Mouse (Mus musculus) MEL (cell line): ENCODE measurements around the gene Sipa1l1. TPM values are rescaled to one million over a fixed set of nuclear protein-coding genes. Genes with fewer than 3 reads are reported as not detected.
A peak's percentile ranks its signal among the peaks of the same experiment; 100 is the strongest.

Experiments used
- DNase-seq: peaks from one replicate; pipeline ENCODE4 v3.0.0; 2011; ENCODE audit warnings: low read depth, low spot score
- H3K27ac ChIP-seq: 2 replicates; pipeline ENCODE4 v1.5.1; 2012; ENCODE audit warnings: low read depth, mild to moderate bottlenecking, control low read depth, low read length, moderate library complexity; ENCODE audit not compliant: control insufficient read depth
- H3K27me3 ChIP-seq, 2 experiments: fragments of 150-350 bp in 1 of 2; sonication (generic) in 1 of 2; 2 replicates each; pipeline ENCODE4 v1.6.1; 2012; ENCODE audit warnings: low read length in 2 of 2, mild to moderate bottlenecking in 2 of 2, improper control_type of control experiment in 1 of 2, moderate library complexity in 1 of 2; ENCODE audit not compliant: insufficient read depth in 2 of 2, control insufficient read depth in 1 of 2
- H3K36me3 ChIP-seq, 2 experiments: 2 replicates each; pipeline ENCODE4 v1.6.1; 2012 to 2014; ENCODE audit warnings: low read length in 2 of 2, improper control_type of control experiment in 1 of 2, inconsistent platforms in 1 of 2, mild to moderate bottlenecking in 1 of 2; ENCODE audit not compliant: insufficient read depth in 2 of 2, control insufficient read depth in 1 of 2
- H3K4me1 ChIP-seq, 2 experiments: fragments of 150-350 bp in 1 of 2; sonication (generic) in 1 of 2; 2 replicates each; pipeline ENCODE4 v1.6.1; 2012; ENCODE audit warnings: low read length in 2 of 2, improper control_type of control experiment in 1 of 2, mild to moderate bottlenecking in 1 of 2; ENCODE audit not compliant: insufficient read depth in 2 of 2, control insufficient read depth in 1 of 2
- H3K4me3 ChIP-seq, 2 experiments: fragments of 150-350 bp in 1 of 2; sonication (generic) in 1 of 2; 2 replicates each; pipeline ENCODE4 v1.5.1; 2012; ENCODE audit warnings: low read depth in 2 of 2, low read length in 2 of 2, mild to moderate bottlenecking in 2 of 2, moderate library complexity in 2 of 2, control low read depth in 1 of 2, improper control_type of control experiment in 1 of 2; ENCODE audit not compliant: control insufficient read depth in 1 of 2, insufficient read depth in 1 of 2
- H3K79me2 ChIP-seq: 2 replicates; pipeline ENCODE4 v1.6.1; 2012; ENCODE audit warnings: mild to moderate bottlenecking, low read length, moderate library complexity; ENCODE audit not compliant: control insufficient read depth, poor library complexity, insufficient read depth
- H3K9ac ChIP-seq: 2 replicates; pipeline ENCODE4 v1.6.1; 2012; ENCODE audit warnings: low read depth, mild to moderate bottlenecking, control low read depth, low read length, moderate library complexity; ENCODE audit not compliant: control insufficient read depth, poor library complexity, severe bottlenecking
- H3K9me3 ChIP-seq: fragments of 150-350 bp; sonication (generic); replicated peaks from 2 replicates; pipeline ENCODE4 v1.6.1; 2012; ENCODE audit warnings: mild to moderate bottlenecking, low read length, improper control_type of control experiment, moderate library complexity; ENCODE audit not compliant: insufficient read depth
- BHLHE40 ChIP-seq: IDR thresholded peaks from 2 replicates; pipeline ENCODE4 v1.6.1; 2012; ENCODE audit warnings: low read depth, mild to moderate bottlenecking, inconsistent platforms, low read length, improper control_type of control experiment, borderline replicate concordance
- CHD2 ChIP-seq: IDR thresholded peaks from 2 replicates; pipeline ENCODE4 v1.6.1; 2011; ENCODE audit warnings: low read length, improper control_type of control experiment
- ELF1 ChIP-seq: IDR thresholded peaks from 2 replicates; pipeline ENCODE4 v1.6.1; 2014; ENCODE audit warnings: low read depth, mild to moderate bottlenecking, inconsistent platforms, low read length, improper control_type of control experiment, moderate library complexity
- EP300 ChIP-seq, 2 experiments: IDR thresholded peaks; 2 replicates each; pipeline ENCODE4 v1.6.1; 2011; ENCODE audit warnings: improper control_type of control experiment in 2 of 2, low read length in 2 of 2, low read depth in 1 of 2, mild to moderate bottlenecking in 1 of 2
- ETS1 ChIP-seq: IDR thresholded peaks from 2 replicates; pipeline ENCODE4 v1.6.1; 2012; ENCODE audit warnings: low read depth, mild to moderate bottlenecking, inconsistent platforms, low read length, improper control_type of control experiment, moderate library complexity
- GATA1 ChIP-seq: IDR thresholded peaks from 2 replicates; pipeline ENCODE4 v1.6.1; 2011; ENCODE audit warnings: low read depth, low read length, improper control_type of control experiment
- HCFC1 ChIP-seq: IDR thresholded peaks from 2 replicates; pipeline ENCODE4 v1.6.1; 2012; ENCODE audit warnings: low read depth, mild to moderate bottlenecking, inconsistent platforms, low read length, improper control_type of control experiment, moderate library complexity
- JUND ChIP-seq: IDR thresholded peaks from 2 replicates; pipeline ENCODE4 v1.6.1; 2011; ENCODE audit warnings: low read depth, mild to moderate bottlenecking, improper control_type of control experiment, low read length
- KAT2A ChIP-seq: conservative IDR thresholded peaks from 2 replicates; pipeline ENCODE4 v1.6.1; 2012; ENCODE audit warnings: low read depth, low read length, improper control_type of control experiment, inconsistent platforms
- MAX ChIP-seq: IDR thresholded peaks from 2 replicates; pipeline ENCODE4 v1.6.1; 2011; ENCODE audit warnings: low read length, improper control_type of control experiment
- MEF2A ChIP-seq: IDR thresholded peaks from 2 replicates; pipeline ENCODE4 v1.6.1; 2014; ENCODE audit warnings: low read depth, mild to moderate bottlenecking, inconsistent platforms, low read length, improper control_type of control experiment; ENCODE audit not compliant: poor library complexity, insufficient replicate concordance, severe bottlenecking; ENCODE audit errors: extremely low read depth
- MYC ChIP-seq: IDR thresholded peaks from 2 replicates; pipeline ENCODE4 v1.6.1; 2011; ENCODE audit warnings: low read depth, mild to moderate bottlenecking, low read length, improper control_type of control experiment, moderate library complexity
- SIN3A ChIP-seq: IDR thresholded peaks from 2 replicates; pipeline ENCODE4 v1.6.1; 2012; ENCODE audit warnings: low read length, improper control_type of control experiment, inconsistent platforms
- SMC3 ChIP-seq: IDR thresholded peaks from 2 replicates; pipeline ENCODE4 v1.6.1; 2011; ENCODE audit warnings: low read depth, low read length, improper control_type of control experiment
- TCF12 ChIP-seq: IDR thresholded peaks from 2 replicates; pipeline ENCODE4 v1.6.1; 2014; ENCODE audit warnings: low read depth, mild to moderate bottlenecking, inconsistent platforms, low read length, improper control_type of control experiment, moderate library complexity
- UBTF ChIP-seq: IDR thresholded peaks from 2 replicates; pipeline ENCODE4 v1.6.1; 2012; ENCODE audit warnings: low read depth, mild to moderate bottlenecking, inconsistent platforms, low read length, improper control_type of control experiment, moderate library complexity, borderline replicate concordance; ENCODE audit not compliant: insufficient read depth
- USF1 ChIP-seq: IDR thresholded peaks from 2 replicates; pipeline ENCODE4 v1.6.1; 2014; ENCODE audit warnings: low read depth, mild to moderate bottlenecking, inconsistent platforms, low read length, improper control_type of control experiment, moderate library complexity
- USF2 ChIP-seq, 2 experiments: IDR thresholded peaks; 2 replicates each; pipeline ENCODE4 v1.6.1; 2011 to 2012; ENCODE audit warnings: improper control_type of control experiment in 2 of 2, low read length in 2 of 2, borderline replicate concordance in 1 of 2, inconsistent platforms in 1 of 2, low read depth in 1 of 2, mild to moderate bottlenecking in 1 of 2; ENCODE audit not compliant: insufficient read depth in 1 of 2
- ZC3H11A ChIP-seq: IDR thresholded peaks from 2 replicates; pipeline ENCODE4 v1.6.1; 2012; ENCODE audit warnings: low read depth, mild to moderate bottlenecking, inconsistent platforms, low read length, improper control_type of control experiment
- ZMIZ1 ChIP-seq: IDR thresholded peaks from 2 replicates; pipeline ENCODE4 v1.6.1; 2012; ENCODE audit warnings: low read depth, mild to moderate bottlenecking, inconsistent platforms, low read length, improper control_type of control experiment, moderate library complexity
- polyA plus RNA-seq, 2 experiments: library from polyadenylated mRNA; stranded (reverse) in 1 of 2; unstranded in 1 of 2; fragments of >175 nt in 1 of 2; fragments of >200 nt in 1 of 2; gene quantifications; 2 replicates each; pipeline versions ENCODE4 v1.2.1 to v1.2.4; 2012; ENCODE audit warnings: low replicate concordance in 2 of 2, low read depth in 1 of 2; ENCODE audit not compliant: insufficient read length in 2 of 2, insufficient read depth in 1 of 2, missing spikeins in 1 of 2
- total RNA-seq: library from RNA; depleted of rRNA; stranded (reverse); fragments of 300-350 nt; gene quantifications from 2 replicates; pipeline ENCODE4 v1.2.3, GENCODE M21; 2012

The Sipa1l1 gene
- total and polyA plus RNA-seq, 3 experiments: 18.1 to 42.7 (median 19.3) TPM

DNA sequence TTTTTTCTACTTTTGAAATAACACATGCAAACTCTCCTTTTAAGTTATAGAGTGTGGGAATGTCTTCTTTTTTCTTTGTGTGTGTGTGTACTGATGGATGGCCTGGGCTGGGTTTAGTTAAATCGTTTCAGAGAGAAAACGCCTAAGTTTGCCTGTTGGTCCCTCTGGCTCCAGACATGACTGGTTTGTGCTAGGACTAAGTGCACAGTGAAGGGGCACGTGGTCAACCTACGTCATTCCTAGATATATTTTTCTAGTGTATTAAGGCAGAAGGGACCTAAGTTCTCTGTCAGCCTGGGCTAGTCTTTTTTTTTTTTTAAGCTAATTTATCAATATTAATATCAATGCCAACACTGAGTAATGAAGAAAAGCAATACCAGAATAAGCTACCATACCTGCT lies 305.3 kb downstream of the Sipa1l1 start:
- TF ChIP-seq USF2 (IDR thresholded peaks at IDR 0.05; ENCODE audit: borderline replicate concordance in 1 of 2, insufficient read depth in 1 of 2, low read depth in 1 of 2, low read length in 2 of 2): peak in 1 of 2 experiments; percentile 60; a peak in 1 of 4 replicates
- peak; percentile 51; the same call in 1 of the 2 replicates for TF ChIP-seq MAX
- no peak for TF ChIP-seq UBTF
- TF ChIP-seq USF1: peak; percentile 92
- TF ChIP-seq, all 39 proteins: peak for 3
- Histone ChIP-seq H3K4me1 (peaks cover 8 to 26% of the 10 kb centered on the region in 2 experiments), H3K27ac (peak overlapping the region; percentile 83), H3K79me2 (no peaks in the 10 kb centered on the region; the same call in 1 of the 2 replicates), H3K9me3 (no peaks in the 10 kb centered on the region), H3K4me3 (peak overlapping the region; percentile 32 to 63), H3K9ac (peak overlapping the region; percentile 62), H3K36me3 (peaks cover 0 to 16% of the 10 kb centered on the region in 2 experiments; a peak in 2 of 4 replicates), H3K27me3 (no peaks in the 10 kb centered on the region)
- peak; percentile 65 for DNase-seq

- Histone ChIP-seq H3K27ac (no peak overlapping the region), H3K9me3 (no peaks in the 10 kb centered on the region), H3K79me2 (no peaks in the 10 kb centered on the region), H3K4me3 (no peak overlapping the region), H3K9ac (no peak overlapping the region), H3K27me3 (no peaks in the 10 kb centered on the region), H3K4me1 (peaks cover 8 to 23% of the 10 kb centered on the region in 2 experiments), H3K36me3 (peaks cover 0 to 19% of the 10 kb centered on the region in 2 experiments; a peak in 2 of 4 replicates)
- TF ChIP-seq MEF2A (no peak), ETS1 (no peak), EP300 (IDR thresholded peaks at IDR 0.05; ENCODE audit: low read depth in 1 of 2, low read length in 2 of 2) (no peak), SMC3 (no peak), GATA1 (no peak), USF1 (no peak), SIN3A (no peak), UBTF (no peak), CHD2 (no peak), HCFC1 (no peak), MYC (no peak)
- DNase-seq: no peak
Observed at GRCm38 (mm10) chr12:82476028-82476427, 306.9 kb downstream of the Sipa1l1 start.

- no peaks in the 10 kb centered on the region for H3K9me3 ChIP-seq
- no peaks in the 10 kb centered on the region for H3K27me3 ChIP-seq
- no peak for TF ChIP-seq BHLHE40
- TF ChIP-seq TCF12: no peak
- no peak for TF ChIP-seq UBTF
- TF ChIP-seq ELF1: no peak
- TF ChIP-seq GATA1: no peak
- TF ChIP-seq ZC3H11A: no peak
- TF ChIP-seq JUND: no peak
- no peak for TF ChIP-seq ETS1
- no peak for TF ChIP-seq ZMIZ1
- TF ChIP-seq KAT2A: no peak
- TF ChIP-seq MYC: no peak
Observed at GRCm38 (mm10) chr12:82476580-82476979, 307.5 kb downstream of the Sipa1l1 start.

More at GRCm38 (mm10) chr12:82476580-82476979, 307.5 kb downstream of the Sipa1l1 start:
- Histone ChIP-seq H3K4me3 (no peak overlapping the region), H3K27ac (no peak overlapping the region), H3K9ac (no peak overlapping the region), H3K36me3 (peaks cover 0 to 19% of the 10 kb centered on the region in 2 experiments; a peak in 2 of 4 replicates), H3K4me1 (peaks cover 8 to 22% of the 10 kb centered on the region in 2 experiments), H3K79me2 (no peaks in the 10 kb centered on the region)
- DNase-seq: no peak
